Mouse (Mus musculus): ENCODE results near the gene Pm20d1.

DNA sequence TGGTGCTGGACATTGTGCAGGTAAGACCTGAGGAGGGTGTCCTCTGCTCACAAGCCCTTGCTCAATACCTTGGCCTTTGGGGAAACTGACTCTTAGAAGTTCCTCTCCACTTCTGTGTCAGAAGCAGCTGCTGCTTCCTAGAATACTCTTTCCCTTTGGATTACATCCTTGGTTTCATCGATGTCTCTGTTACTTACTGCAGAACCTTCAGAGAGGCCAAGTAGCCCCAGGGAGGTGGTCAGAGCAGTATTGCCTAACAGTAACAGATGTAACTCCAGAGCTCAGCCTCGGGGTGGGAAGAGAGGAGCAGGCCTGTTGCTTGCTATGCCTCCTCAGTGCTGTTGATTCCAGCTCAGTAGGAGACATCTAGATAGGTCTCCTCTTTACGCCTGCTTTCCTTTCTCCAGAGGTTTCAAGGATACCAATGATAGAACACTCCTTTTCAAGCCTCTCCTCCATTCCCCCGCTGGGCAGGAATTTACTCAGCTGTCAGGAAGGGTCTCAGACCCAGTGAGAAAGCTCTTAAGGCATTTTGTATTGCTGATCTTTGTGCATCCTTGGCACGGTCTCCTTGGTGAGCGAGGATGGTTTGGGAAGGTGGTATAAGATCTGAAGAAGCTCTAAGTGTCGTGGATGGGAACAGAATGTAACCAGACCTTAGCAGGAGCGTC, 33.9 kb downstream of the Pm20d1 start:
- TF ChIP-seq MYC (IDR thresholded peaks at IDR 0.05; ENCODE audit: low read depth, low read length) (no peak), CTCF (conservative IDR thresholded peaks at IDR 0.05 in 1 of 2, IDR thresholded peaks at IDR 0.05 in 1 of 2; ENCODE audit: low read depth in 2 of 2, low read length in 2 of 2) (no peak), POLR2A (IDR thresholded peaks at IDR 0.05; ENCODE audit: low read depth, low read length) (no peak), SIN3A (IDR thresholded peaks at IDR 0.05; ENCODE audit: low read length) (no peak), USF2 (conservative IDR thresholded peaks at IDR 0.05; ENCODE audit: low read depth, low read length) (no peak), ZNF384 (IDR thresholded peaks at IDR 0.05; ENCODE audit: low read depth, low read length) (no peak), MAZ (IDR thresholded peaks at IDR 0.05; ENCODE audit: low read depth, low read length) (no peak), SMC3 (IDR thresholded peaks at IDR 0.05; ENCODE audit: low read depth, low read length) (no peak)
